Mouse (Mus musculus) embryo, embryonic 11 days (tissue): Measurements from ENCODE around the gene Fbxl5.
A peak's percentile ranks its signal among the peaks of the same experiment; 100 is the strongest.

Experiments used
- DNase-seq: peaks from one replicate; pipeline ENCODE4 v3.0.0-alpha.2; 2015

Gene Fbxl5

DNA sequence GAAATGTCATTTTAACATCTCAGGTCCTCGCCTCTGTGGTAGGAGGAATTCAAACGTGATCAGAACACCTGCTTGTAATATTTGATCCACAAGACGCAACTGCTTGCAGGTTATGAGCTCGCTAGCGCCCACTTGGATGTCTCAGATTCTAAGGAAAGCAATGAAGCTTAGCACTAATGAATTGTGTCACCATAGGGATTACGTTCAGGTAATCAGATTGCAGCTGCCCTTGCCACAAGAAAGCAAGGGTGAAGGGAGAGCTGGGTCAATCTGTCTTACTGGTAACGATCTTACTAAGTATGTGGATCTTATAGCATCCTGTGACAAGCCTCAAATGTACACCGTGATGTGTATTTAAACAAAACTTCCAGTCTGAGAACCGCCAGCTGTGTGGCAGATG lies 5.9 kb upstream of the Fbxl5 start:
- DNase-seq: no peak

DNA sequence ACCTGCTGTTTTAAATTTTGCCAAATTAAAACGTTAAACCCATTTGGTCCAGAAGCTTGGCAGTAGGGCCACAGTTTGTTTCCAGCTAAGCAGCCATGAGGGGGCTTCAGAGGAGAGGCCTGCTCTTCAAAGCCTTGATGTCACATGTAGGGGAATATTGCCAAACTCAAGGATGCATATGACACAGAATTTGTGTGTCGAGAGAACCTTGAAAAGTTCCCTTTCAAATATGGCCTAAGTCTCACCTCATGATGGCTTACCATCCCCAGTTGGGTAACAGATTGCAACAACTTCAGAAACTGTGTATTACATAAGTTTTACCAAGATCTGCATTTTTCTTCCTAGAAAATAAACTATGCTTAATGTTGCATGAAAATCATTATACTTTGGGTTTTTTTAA lies 5.4 kb upstream of the Fbxl5 start:
- no peak for DNase-seq

DNA sequence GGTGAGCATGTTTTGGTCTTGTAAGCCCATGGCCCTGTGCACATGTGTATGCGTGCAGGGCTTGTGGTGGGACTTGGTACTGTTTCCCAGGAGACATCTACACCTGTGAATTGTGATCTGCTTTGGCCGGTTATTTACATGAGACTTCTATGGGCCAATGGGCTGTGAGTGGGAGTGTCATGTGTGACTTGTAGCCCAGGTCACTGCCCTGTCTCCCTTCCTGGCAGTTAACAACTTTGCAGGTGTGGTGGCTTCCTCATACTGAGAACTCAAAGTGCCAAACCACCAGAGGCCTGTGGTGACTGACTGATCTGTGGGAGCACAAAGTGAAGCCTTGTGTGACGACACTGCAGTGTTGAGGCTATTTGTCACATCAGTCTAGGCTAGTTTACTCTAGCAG lies 3.1 kb upstream of the Fbxl5 start:
- DNase-seq: no peak

- DNase-seq: no peak
Measured at GRCm38 (mm10) chr5:43822824-43823223, 1.4 kb upstream of the Fbxl5 start.

GRCm38 (mm10) chr5:43822199-43822598 lies 761 bp upstream of the Fbxl5 start:
- DNase-seq: no peak

- no peak for DNase-seq
Measured at GRCm38 (mm10) chr5:43820785-43821184, 653 bp downstream of the Fbxl5 start.

GRCm38 (mm10) chr5:43818695-43819094 lies 2.7 kb downstream of the Fbxl5 start, which contains the start of gene Bst1:
Bst1 (plus strand) TSS chr5:43818885.
- DNase-seq: no peak

GRCm38 (mm10) chr5:43815769-43816168 lies 5.7 kb downstream of the Fbxl5 start:
- DNase-seq: no peak

- no peak for DNase-seq
Measured at GRCm38 (mm10) chr5:43814536-43814935, 6.9 kb downstream of the Fbxl5 start.

DNA sequence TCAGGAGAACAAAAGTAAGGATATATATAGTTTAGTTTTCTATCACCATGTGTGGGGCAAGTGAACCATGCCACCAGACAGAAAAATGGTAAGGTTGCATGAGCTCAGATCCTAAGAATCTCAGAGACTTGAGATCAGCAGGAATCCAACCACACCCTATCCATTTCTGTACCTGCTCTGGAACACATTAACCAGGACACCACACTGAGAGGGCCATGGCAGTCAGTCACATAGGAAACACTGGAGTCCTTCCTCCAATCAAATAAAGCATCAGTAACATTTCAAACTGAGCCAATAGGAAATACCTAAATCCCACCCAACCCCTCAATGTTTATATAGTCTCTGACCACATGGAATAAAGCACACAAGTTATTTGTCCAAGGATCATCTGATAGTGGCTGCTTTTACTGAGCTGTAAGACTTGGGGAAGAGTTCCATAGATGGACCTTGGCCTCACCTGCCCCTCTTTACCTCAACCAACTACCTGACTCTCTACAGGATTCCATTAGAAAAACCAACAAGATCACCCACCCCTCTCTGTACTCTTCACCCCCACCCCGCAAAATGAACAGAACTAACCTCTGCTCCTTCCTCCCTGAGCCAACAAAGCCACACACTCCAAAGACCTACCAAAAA lies 10.9 kb downstream of the Fbxl5 start:
- DNase-seq: no peak

DNA sequence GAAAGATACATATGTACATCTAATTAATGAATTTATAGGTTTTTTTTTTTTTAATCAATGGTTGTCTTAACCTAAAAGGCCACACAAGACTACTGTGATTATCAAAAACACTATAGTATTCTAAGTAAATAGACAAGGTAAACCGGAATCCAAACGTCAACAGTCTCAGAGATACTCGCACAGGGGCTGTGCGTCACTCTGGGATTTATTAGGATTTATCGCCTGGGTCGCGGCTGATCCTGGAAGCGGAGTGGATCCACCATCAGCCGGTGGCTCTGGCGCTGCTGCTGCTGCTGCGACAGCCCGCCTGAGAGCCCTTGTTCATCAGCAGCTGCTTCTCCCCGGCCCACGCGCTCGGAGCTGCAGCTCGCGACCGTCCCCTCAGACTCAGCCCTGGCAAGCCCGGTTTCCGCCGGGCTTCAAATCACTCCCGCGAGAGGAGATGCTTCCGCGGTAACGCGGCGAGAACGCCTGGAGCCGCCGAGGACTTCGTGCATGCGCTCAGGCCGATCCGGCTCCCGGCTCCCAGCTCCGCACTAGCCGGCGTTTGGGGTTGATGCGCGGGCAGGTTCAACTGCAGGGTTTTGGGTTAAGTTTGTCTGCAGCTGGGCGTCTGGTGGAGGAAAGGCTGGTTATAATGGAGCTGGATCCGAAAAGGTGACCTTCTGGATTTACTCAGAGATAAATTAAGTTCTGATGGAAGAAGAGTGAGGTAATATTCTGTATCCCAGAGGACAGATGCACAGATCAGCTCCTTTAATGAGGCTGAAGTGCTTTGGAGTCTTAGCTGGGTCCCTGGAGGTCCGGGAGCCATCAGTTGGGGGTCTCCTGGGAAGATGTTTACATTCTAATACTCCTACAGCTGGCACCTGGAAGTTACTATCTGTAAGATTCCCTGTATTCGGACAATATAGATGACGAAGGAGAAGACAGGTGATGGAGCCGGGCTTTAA lies 13.4 kb downstream of the Fbxl5 start:
- peak; percentile 96 for DNase-seq

- no peak for DNase-seq
Measured at GRCm38 (mm10) chr5:43806914-43807313, 14.5 kb downstream of the Fbxl5 start.

DNA sequence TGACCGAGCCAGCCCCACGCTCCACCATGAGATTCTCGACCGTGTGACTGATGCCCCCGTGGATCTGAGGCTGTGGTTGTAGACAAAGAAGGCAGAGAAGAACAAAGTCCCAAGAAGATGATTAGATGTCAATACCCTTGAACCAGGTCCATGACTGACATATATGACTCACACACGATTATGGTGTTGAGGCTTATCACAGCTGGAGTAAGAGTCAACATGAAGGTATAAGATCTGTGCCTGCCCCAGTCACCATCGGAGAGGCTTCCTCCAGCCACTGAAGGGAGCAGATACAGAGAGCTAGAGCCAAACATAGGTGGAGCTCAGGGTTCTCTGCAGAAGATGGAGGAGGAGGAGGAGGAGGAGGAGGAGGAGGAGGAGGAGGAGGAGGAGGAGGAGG lies 15.1 kb downstream of the Fbxl5 start:
- no peak for DNase-seq

DNA sequence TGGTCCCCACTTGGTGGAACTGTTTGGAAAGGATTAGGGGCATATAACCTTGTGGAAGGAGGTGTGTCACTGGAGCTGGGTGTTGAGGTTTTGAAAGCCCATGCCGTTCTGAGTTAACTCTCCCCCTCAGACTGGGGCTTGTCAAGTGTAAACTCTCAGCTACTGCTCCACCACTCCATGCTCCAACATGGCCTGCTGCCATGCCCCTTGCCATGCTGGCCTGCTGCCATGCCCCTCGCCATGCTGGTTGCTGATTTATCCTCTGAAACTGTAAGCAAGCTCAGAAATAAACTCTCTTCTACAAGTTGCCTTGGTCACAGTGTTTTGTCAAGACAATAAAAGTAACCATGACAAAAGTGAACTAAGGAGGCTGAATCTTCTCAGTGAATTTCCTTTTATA lies 16.0 kb downstream of the Fbxl5 start:
- no peak for DNase-seq

GRCm38 (mm10) chr5:43801798-43802197 lies 19.6 kb downstream of the Fbxl5 start:
- DNase-seq: no peak

- no peak for DNase-seq
Measured at GRCm38 (mm10) chr5:43801253-43801652, 20.2 kb downstream of the Fbxl5 start.

GRCm38 (mm10) chr5:43800700-43801099 lies 20.7 kb downstream of the Fbxl5 start:
- no peak for DNase-seq

DNA sequence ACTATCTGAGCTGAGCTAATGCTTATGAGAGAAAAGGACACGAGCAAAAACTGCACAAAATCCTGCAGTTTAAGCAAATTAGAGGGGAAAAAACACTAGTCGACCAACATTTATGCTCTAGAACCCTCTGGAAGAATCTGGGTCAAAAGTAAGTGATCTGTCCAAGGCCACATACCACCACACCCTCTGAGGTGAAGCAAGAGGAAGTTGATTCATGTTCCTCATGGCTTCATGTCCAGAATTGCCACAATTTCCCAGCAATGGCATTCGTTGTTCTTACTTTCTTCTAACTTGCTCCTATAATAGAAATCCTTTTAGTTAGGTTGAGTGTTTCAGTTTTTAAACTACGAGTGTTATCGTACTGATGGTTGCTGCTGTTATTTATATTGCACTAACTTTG lies 21.9 kb downstream of the Fbxl5 start:
- DNase-seq: no peak

- DNase-seq: no peak
Measured at GRCm38 (mm10) chr5:43792354-43792753, 29.1 kb downstream of the Fbxl5 start.

- no peak for DNase-seq
Measured at GRCm38 (mm10) chr5:43787976-43788752, 33.3 kb downstream of the Fbxl5 start.

GRCm38 (mm10) chr5:43786607-43787006 lies 34.8 kb downstream of the Fbxl5 start:
- no peak for DNase-seq

- no peak for DNase-seq
Measured at GRCm38 (mm10) chr5:43783996-43784395, 37.4 kb downstream of the Fbxl5 start.
